8 mouse cellular contexts compared by ENCODE assay signal in the genomic region with DNA sequence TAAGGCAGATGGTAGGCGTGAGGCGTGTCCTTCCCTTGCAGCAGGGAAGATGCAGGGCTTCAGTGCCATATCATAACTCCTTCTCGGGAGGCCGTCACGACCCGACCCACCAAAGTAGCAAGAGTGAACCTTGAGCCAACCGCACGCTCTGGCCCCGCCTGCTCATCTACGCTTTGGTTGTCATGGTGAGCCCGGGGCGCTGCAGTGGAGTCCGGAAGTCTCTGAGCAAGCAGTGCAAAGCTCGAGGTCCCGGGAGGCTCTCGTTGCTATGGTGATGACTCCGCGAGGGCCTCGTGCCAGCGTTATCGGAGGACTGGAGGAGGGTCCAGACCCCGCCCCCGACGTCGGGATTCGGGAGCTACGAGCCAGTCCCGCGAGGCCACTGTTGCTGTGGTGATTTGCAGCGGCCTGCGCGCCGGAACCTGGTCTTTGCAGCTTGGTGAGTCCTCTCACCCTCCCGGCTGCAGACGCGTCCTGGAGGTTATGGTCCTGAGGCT. TPM values are rescaled to one million over a fixed set of nuclear protein-coding genes. Genes with fewer than 3 reads are reported as not detected.
DNase-seq lines count a peak whose midpoint lies in the region; ATAC-seq lines count a peak whose summit lies in the region.

Rab36 (plus strand) TSS at position 176 of the 497 bp plus-strand sequence.

- H3K36me3 ChIP-seq in hindbrain, embryonic 16.5 days (ENCODE audit: control insufficient read depth, insufficient read depth, low read length): no peaks in the 10 kb centered on the region

- no peaks in the 10 kb centered on the region for H3K27me3 ChIP-seq in hindbrain, embryonic 16.5 days (replicated peaks; ENCODE audit: control insufficient read depth, insufficient read depth, low read length)

- peak within 1 kb of the TSS; percentile 83 for H3K4me2 ChIP-seq in hindbrain, embryonic 16.5 days (ENCODE audit: low read length)

- peak; percentile 98 for DNase-seq in R1 (ENCODE audit: low read depth, low spot score)
- DNase-seq in cerebellum, postnatal 14 days: peak; percentile 97 to 99
- DNase-seq in gastrocnemius, adult 18-20 months (ENCODE audit: low spot score): peak; percentile 91
- DNase-seq in left cerebral cortex, adult 18-20 months (ENCODE audit: low spot score in 2 of 2): peak; percentile 88 to 92
- DNase-seq in lung, postnatal 4 days: peak; percentile 93 to 97
- peak; percentile 83 for DNase-seq in retina, postnatal 7 days (ENCODE audit: low read depth, low spot score)
- DNase-seq in urinary bladder, adult 18-20 months (ENCODE audit: low spot score in 2 of 2): peak; percentile 73 to 82

- WGBS in hindbrain, embryonic 16.5 days: under 1% methylated on average over 36 of the region's 36 CpGs

- H3K4me1 ChIP-seq in hindbrain, embryonic 16.5 days (ENCODE audit: control insufficient read depth, insufficient read depth, low read depth, low read length): peaks cover 24% of the 10 kb centered on the region

- H3K9me3 ChIP-seq in hindbrain, embryonic 16.5 days (ENCODE audit: control insufficient read depth, low read length): no peaks in the 10 kb centered on the region

- peak; percentile 95 for ATAC-seq in hindbrain, embryonic 16.5 days

- peak within 1 kb of the TSS; percentile 49 for H3K4me3 ChIP-seq in hindbrain, embryonic 16.5 days (ENCODE audit: low read length)

- H3K27ac ChIP-seq in hindbrain, embryonic 16.5 days (ENCODE audit: low read depth, low read length): peak within 1 kb of the TSS; percentile 85

- H3K9ac ChIP-seq in hindbrain, embryonic 16.5 days (ENCODE audit: low read depth, low read length): peak within 1 kb of the TSS; percentile 73

RNA-seq across cellular contexts. Expression of gene Rab36, which starts in this region (rescaled TPM):
- total RNA-seq in gastrocnemius, adult 18-20 months (2021): under 1 TPM; 0.28 to 0.32 TPM
- 19.5 and 22.2 TPM in 2 replicates for polyA plus RNA-seq in hindbrain, embryonic 16.5 days (2015; fragmentation: Nextera tagmentation; extraction: Ambion mirVana)
- total RNA-seq in left cerebral cortex, adult 18-20 months (2021): 10 to 100 TPM; 27.6 to 28.0 TPM

Comparison
In these comparisons a context has a peak if more than half of its experiments do, and no peak if none do; other contexts are left out.
1. Peak in every context shown above with its lines: DNase-seq, ATAC-seq, H3K4me3 ChIP-seq and H3K27ac ChIP-seq.
2. RNA of gene Rab36 (total RNA-seq): 27.6 to 28.0 TPM in left cerebral cortex, adult 18-20 months; 0.28 to 0.32 TPM in gastrocnemius, adult 18-20 months; every median in the first group is over 10 times any median in the second.
3. Peak in DNase-seq in gastrocnemius, adult 18-20 months; RNA of the gene not detected or under 1 TPM.